9 mouse cellular contexts compared by ENCODE assay signal in genomic region chr15:37031334-37032150, GRCm38 (mm10). TPM values are rescaled to one million over a fixed set of nuclear protein-coding genes. Genes with fewer than 3 reads are reported as not detected.
DNase-seq lines count a peak whose midpoint lies in the region; ATAC-seq lines count a peak whose summit lies in the region.
"Had no signal": no experiment of that assay in that cellular context is flagged by ENCODE, and none has a peak within 500 bp of the region (broad histone marks: within the 10 kb centered on the region; RNA-seq: fewer than 3 reads in every experiment).

No protein-coding gene starts in this region.

- no peak overlapping the region for H3K4me3 ChIP-seq in neural tube, embryonic 11.5 days (ENCODE audit: low read depth, low read length)
- no peak overlapping the region for H3K4me3 ChIP-seq in hindbrain, embryonic 13.5 days
- no peak overlapping the region for H3K4me3 ChIP-seq in limb, embryonic 12.5 days (replicated peaks)
- H3K4me3 ChIP-seq in stomach, embryonic 14.5 days (ENCODE audit: low read depth, low read length), result no peak overlapping the region

- peak; percentile 32 for DNase-seq in neural tube, embryonic 11.5 days (ENCODE audit: low spot score)
- DNase-seq in neural tube, embryonic 10.5 days (ENCODE audit: extremely low spot score, low spot score), result no peak
- no peak for DNase-seq in embryo, embryonic 10 days (ENCODE audit: low spot score)
- no peak for DNase-seq in urinary bladder, postnatal 4 days (ENCODE audit: low spot score in 2 of 2)
- no peak for DNase-seq in ovary, postnatal 10 days (ENCODE audit: low spot score)
- DNase-seq: adrenal gland, postnatal 36 days had no signal

- H3K27ac ChIP-seq in neural tube, embryonic 11.5 days (ENCODE audit: low read depth, low read length), result no peak overlapping the region
- H3K27ac ChIP-seq in hindbrain, embryonic 13.5 days, result peak overlapping the region; percentile 44; the same call in 1 of the 2 replicates
- peak overlapping the region; percentile 56; the same call in 1 of the 2 replicates for H3K27ac ChIP-seq in limb, embryonic 12.5 days
- peak overlapping the region; percentile 66 for H3K27ac ChIP-seq in stomach, embryonic 14.5 days (ENCODE audit: low read length)

- H3K27me3 ChIP-seq in neural tube, embryonic 11.5 days (ENCODE audit: control insufficient read depth, insufficient read depth, low read length), result no peaks in the 10 kb centered on the region
- no peaks in the 10 kb centered on the region for H3K27me3 ChIP-seq in hindbrain, embryonic 13.5 days
- H3K27me3 ChIP-seq in limb, embryonic 12.5 days, result no peaks in the 10 kb centered on the region
- H3K27me3 ChIP-seq in stomach, embryonic 14.5 days (ENCODE audit: control insufficient read depth, insufficient read depth, low read length), result no peaks in the 10 kb centered on the region

- H3K9me3 ChIP-seq in neural tube, embryonic 11.5 days (ENCODE audit: control insufficient read depth, low read length), result no peaks in the 10 kb centered on the region
- H3K9me3 ChIP-seq in hindbrain, embryonic 13.5 days, result no peaks in the 10 kb centered on the region
- no peaks in the 10 kb centered on the region for H3K9me3 ChIP-seq in limb, embryonic 12.5 days
- no peaks in the 10 kb centered on the region for H3K9me3 ChIP-seq in stomach, embryonic 14.5 days (ENCODE audit: control insufficient read depth, low read depth, low read length)

- ATAC-seq in neural tube, embryonic 11.5 days (ENCODE audit: insufficient read depth, low FRiP score, low TSS enrichment), result no peak
- ATAC-seq in hindbrain, embryonic 13.5 days (ENCODE audit: low FRiP score), result peak; percentile 66
- no peak for ATAC-seq in limb, embryonic 12.5 days (ENCODE audit: insufficient number of reproducible peaks, insufficient read depth, low FRiP score, low TSS enrichment, low read depth)
- ATAC-seq in stomach, embryonic 14.5 days (ENCODE audit: insufficient number of reproducible peaks, insufficient read depth, low FRiP score, low read depth), result peak; percentile 75

- H3K36me3 ChIP-seq in neural tube, embryonic 11.5 days (ENCODE audit: control insufficient read depth, insufficient read depth, low read length), result no peaks in the 10 kb centered on the region
- H3K36me3 ChIP-seq in hindbrain, embryonic 13.5 days, result no peaks in the 10 kb centered on the region
- no peaks in the 10 kb centered on the region for H3K36me3 ChIP-seq in limb, embryonic 12.5 days
- H3K36me3 ChIP-seq in stomach, embryonic 14.5 days (ENCODE audit: control insufficient read depth, insufficient read depth, low read length), result no peaks in the 10 kb centered on the region

- no peak overlapping the region for H3K4me2 ChIP-seq in neural tube, embryonic 11.5 days (ENCODE audit: low read depth)
- H3K4me2 ChIP-seq in hindbrain, embryonic 13.5 days, result no peak overlapping the region
- H3K4me2 ChIP-seq in limb, embryonic 12.5 days, result no peak overlapping the region
- no peak overlapping the region for H3K4me2 ChIP-seq in stomach, embryonic 14.5 days (replicated peaks; ENCODE audit: low read depth, low read length)

- WGBS in neural tube, embryonic 11.5 days, result 30% methylated on average over 6 of the region's 6 CpGs
- WGBS in hindbrain, embryonic 13.5 days, result 31% methylated on average over 6 of the region's 6 CpGs
- 43% methylated on average over 6 of the region's 6 CpGs for WGBS in limb, embryonic 12.5 days
- 25% methylated on average over 6 of the region's 6 CpGs for WGBS in stomach, embryonic 14.5 days

- no peak overlapping the region; the same call in 1 of the 2 replicates for H3K9ac ChIP-seq in neural tube, embryonic 11.5 days (ENCODE audit: low read length)
- no peak overlapping the region for H3K9ac ChIP-seq in hindbrain, embryonic 13.5 days
- no peak overlapping the region for H3K9ac ChIP-seq in limb, embryonic 12.5 days (replicated peaks)
- no peak overlapping the region for H3K9ac ChIP-seq in stomach, embryonic 14.5 days (replicated peaks; ENCODE audit: low read depth, low read length)

- peaks cover 7% of the 10 kb centered on the region; the same call in 1 of the 2 replicates for H3K4me1 ChIP-seq in neural tube, embryonic 11.5 days (ENCODE audit: control insufficient read depth, insufficient read depth, low read length)
- H3K4me1 ChIP-seq in hindbrain, embryonic 13.5 days (replicated peaks), result 0 out of 2 replicates have a peak, but pooled peaks cover under 1% of the 10 kb centered on the region
- peaks cover 13% of the 10 kb centered on the region; the same call in 1 of the 2 replicates for H3K4me1 ChIP-seq in limb, embryonic 12.5 days (replicated peaks)
- 0 out of 2 replicates have a peak, but pooled peaks cover 8% of the 10 kb centered on the region for H3K4me1 ChIP-seq in stomach, embryonic 14.5 days (ENCODE audit: control insufficient read depth, insufficient read depth, low read length)

RNA-seq across cellular contexts. Expression of gene Zfp706, which starts 24.0 kb away (rescaled TPM):
- 389 and 398 TPM in 2 replicates for polyA plus RNA-seq in neural tube, embryonic 11.5 days (2014; fragmentation: Nextera tagmentation; extraction: Ambion mirVana)
- 446 and 459 TPM in 2 replicates for polyA plus RNA-seq in hindbrain, embryonic 13.5 days (2015; fragmentation: Nextera tagmentation; extraction: Ambion mirVana)
- polyA plus RNA-seq in limb, embryonic 12.5 days (2016; fragmentation: Nextera tagmentation; extraction: Ambion mirVana), result 444 and 475 TPM in 2 replicates
- 417 and 432 TPM in 2 replicates for polyA plus RNA-seq in stomach, embryonic 14.5 days (2014; fragmentation: Nextera tagmentation; extraction: Ambion mirVana)

Comparison
In these comparisons a context has a peak if more than half of its experiments do, and no peak if none do; other contexts are left out.
1. ATAC-seq: peak in hindbrain, embryonic 13.5 days (single experiment) and stomach, embryonic 14.5 days (single experiment); none in neural tube, embryonic 11.5 days (single experiment) and limb, embryonic 12.5 days (single experiment).